Mouse (Mus musculus) neural tube, embryonic 15.5 days (tissue): ENCODE data around the gene Gnaz. TPM values are rescaled to one million over a fixed set of nuclear protein-coding genes. Genes with fewer than 3 reads are reported as not detected.

ENCODE experiments used
- ATAC-seq: fragments of 200-750 bp; cut with Nextera tagmentation; 2 replicates; pipeline ENCODE4 v1.8.0; 2017; ENCODE audit warnings: mild to moderate bottlenecking, moderate TSS enrichment, moderate library complexity; ENCODE audit not compliant: low FRiP score
- H3K27ac ChIP-seq: fragments of 300-500 bp; sonication (generic); replicated peaks from 2 replicates; pipeline ENCODE4 v1.5.1; 2015; ENCODE audit warnings: mild to moderate bottlenecking, inconsistent platforms
- H3K27me3 ChIP-seq: fragments of 300-500 bp; sonication (generic); replicated peaks from 2 replicates; pipeline ENCODE4 v1.6.1; 2015; ENCODE audit warnings: inconsistent platforms
- H3K36me3 ChIP-seq: fragments of 300-500 bp; sonication (generic); 2 replicates; pipeline ENCODE4 v1.6.1; 2015; ENCODE audit warnings: inconsistent platforms
- H3K4me1 ChIP-seq: fragments of 300-500 bp; sonication (generic); 2 replicates; pipeline ENCODE4 v1.6.1; 2015; ENCODE audit warnings: inconsistent platforms
- H3K4me2 ChIP-seq: fragments of 300-500 bp; sonication (generic); 2 replicates; pipeline ENCODE4 v1.6.1; 2015; ENCODE audit warnings: inconsistent platforms, mild to moderate bottlenecking, moderate library complexity
- H3K4me3 ChIP-seq: fragments of 300-500 bp; sonication (generic); replicated peaks from 2 replicates; pipeline ENCODE4 v1.5.1; 2015; ENCODE audit warnings: mild to moderate bottlenecking, inconsistent platforms
- H3K9ac ChIP-seq: fragments of 300-500 bp; sonication (generic); replicated peaks from 2 replicates; pipeline ENCODE4 v1.6.1; 2015; ENCODE audit warnings: mild to moderate bottlenecking, inconsistent platforms
- H3K9me3 ChIP-seq: fragments of 300-500 bp; sonication (generic); replicated peaks from 2 replicates; pipeline ENCODE4 v1.6.1; 2016; ENCODE audit warnings: inconsistent platforms
- WGBS: fragments of 180-500 bp; shearing (Covaris S2); methylation state at CpG from one replicate; pipeline ENCODE4 v1.1.7; 2015; ENCODE audit warnings: mixed read lengths; 5-methylcytosine and 5-hydroxymethylcytosine counted together
- polyA plus RNA-seq: library from polyadenylated mRNA; unstranded; fragments of >200 nt; fragmentation: Nextera tagmentation; extraction: Ambion mirVana; gene quantifications from 2 replicates; pipeline ENCODE4 v1.2.1, GENCODE M21; 2015

Gnaz gene
- polyA plus RNA-seq, 1 experiment from 2014 or later = 87.5 TPM

GRCm38 (mm10) chr10:74973026-74973425 lies 6.0 kb downstream of the Gnaz start:
- no peak overlapping the region for H3K4me2 ChIP-seq
- H3K27me3 ChIP-seq = no peaks in the 10 kb centered on the region
- H3K9me3 ChIP-seq = no peaks in the 10 kb centered on the region
- H3K27ac ChIP-seq = no peak overlapping the region
- H3K4me1 ChIP-seq = peaks cover 27% of the 10 kb centered on the region
- H3K4me3 ChIP-seq = no peak overlapping the region
- H3K36me3 ChIP-seq = 0 out of 2 replicates have a peak, but pooled peaks cover 3% of the 10 kb centered on the region
- 78% methylated on average over 6 of the region's 6 CpGs for WGBS
- no peak overlapping the region for H3K9ac ChIP-seq
- ATAC-seq = no peak

DNA sequence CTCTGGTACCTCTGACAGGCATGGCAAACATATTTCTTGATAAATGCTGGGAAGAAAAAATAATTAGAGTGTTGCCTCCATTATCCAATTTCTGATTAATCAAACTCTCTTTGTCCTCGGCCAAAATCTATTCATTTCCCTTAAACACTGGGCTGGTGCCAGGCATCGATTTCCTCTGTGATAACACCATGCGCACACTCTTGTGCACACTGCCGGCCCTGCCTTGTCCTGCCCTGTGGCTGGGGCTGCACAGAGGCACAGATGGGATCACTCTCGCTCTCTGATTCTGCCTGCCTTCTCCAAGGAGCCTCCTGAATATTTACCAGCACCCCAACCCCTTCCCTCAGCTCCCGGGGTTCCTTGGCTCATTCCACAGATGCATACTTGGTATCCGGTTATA lies 8.6 kb downstream of the Gnaz start:
- ATAC-seq = no peak
- H3K36me3 ChIP-seq = 0 out of 2 replicates have a peak, but pooled peaks cover 3% of the 10 kb centered on the region
- H3K27ac ChIP-seq = no peak overlapping the region
- H3K9ac ChIP-seq = no peak overlapping the region
- H3K4me2 ChIP-seq = no peak overlapping the region
- H3K9me3 ChIP-seq = no peaks in the 10 kb centered on the region
- WGBS = 79% methylated on average over 7 of the region's 7 CpGs
- peaks cover 8% of the 10 kb centered on the region for H3K4me1 ChIP-seq
- H3K4me3 ChIP-seq = no peak overlapping the region
- H3K27me3 ChIP-seq = no peaks in the 10 kb centered on the region

DNA sequence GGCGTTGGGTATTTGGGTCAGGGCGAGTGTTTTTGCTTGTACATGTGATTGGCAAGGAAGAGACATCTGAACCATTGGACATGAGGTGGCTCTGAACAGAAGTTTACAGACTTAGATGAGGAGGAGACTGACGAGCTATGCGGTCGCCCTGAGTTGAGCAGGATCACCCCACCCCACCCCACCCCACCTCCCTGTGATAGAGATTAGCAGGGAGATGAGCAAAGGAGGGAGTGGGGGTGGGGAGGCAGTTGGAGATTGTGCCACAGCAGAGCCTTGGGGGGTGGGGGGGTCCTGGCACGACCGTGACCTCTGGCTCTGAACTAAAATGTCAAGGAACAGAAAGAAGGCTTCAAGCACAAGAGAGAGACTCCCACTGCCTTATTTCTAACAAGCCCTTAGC lies 9.5 kb downstream of the Gnaz start:
- Histone ChIP-seq H3K27ac (no peak overlapping the region), H3K36me3 (0 out of 2 replicates have a peak, but pooled peaks cover 4% of the 10 kb centered on the region), H3K27me3 (no peaks in the 10 kb centered on the region), H3K9ac (no peak overlapping the region), H3K4me1 (peaks cover 8% of the 10 kb centered on the region), H3K4me2 (no peak overlapping the region), H3K4me3 (no peak overlapping the region), H3K9me3 (no peaks in the 10 kb centered on the region)
- WGBS = 90% methylated on average over 7 of the region's 7 CpGs
- ATAC-seq = no peak

DNA sequence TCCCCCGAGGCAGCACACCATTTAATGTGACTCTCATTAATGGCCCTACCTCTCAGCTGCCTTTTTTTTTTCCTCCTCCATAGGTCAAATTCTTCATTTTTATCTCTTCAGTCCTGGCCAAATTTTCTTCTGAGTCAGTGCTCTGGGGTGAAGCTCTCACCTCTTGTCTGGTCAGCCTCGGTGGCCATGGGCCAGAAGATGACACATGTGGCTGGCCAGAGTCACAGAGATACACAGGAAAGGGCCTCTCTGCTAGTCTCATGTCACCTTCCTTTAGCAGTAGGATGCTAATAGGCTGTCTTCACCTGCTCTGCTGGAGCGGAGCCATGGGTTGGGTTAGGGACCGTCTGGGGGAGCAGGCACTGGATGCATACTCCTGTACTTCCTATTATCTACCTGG lies 11.1 kb downstream of the Gnaz start:
- Histone ChIP-seq H3K4me3 (no peak overlapping the region), H3K9me3 (no peaks in the 10 kb centered on the region), H3K4me1 (peaks cover 3% of the 10 kb centered on the region; the same call in 1 of the 2 replicates), H3K36me3 (peaks cover 15% of the 10 kb centered on the region; the same call in 1 of the 2 replicates), H3K27ac (no peak overlapping the region), H3K27me3 (no peaks in the 10 kb centered on the region), H3K9ac (no peak overlapping the region), H3K4me2 (no peak overlapping the region)
- 77% methylated on average over 4 of the region's 4 CpGs for WGBS
- ATAC-seq = no peak

DNA sequence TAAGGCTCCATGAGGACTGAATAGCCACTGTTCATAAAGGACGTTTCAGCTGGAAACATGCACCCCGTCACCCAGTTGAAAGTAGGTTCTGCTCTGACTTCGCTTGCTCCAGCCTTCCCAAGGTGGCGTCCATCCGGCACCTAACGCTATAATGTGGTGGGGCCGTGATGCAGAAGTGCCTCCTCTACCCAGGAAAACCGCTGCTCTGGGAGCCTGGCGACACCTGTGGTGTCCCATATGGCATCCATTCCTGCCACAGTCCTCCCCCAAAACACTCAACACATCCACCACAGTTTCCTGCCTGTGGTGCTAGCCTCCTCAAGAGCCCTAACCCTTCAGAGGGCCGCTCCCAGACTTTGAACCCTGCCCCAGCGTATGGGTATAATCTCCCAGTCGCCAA lies 14.2 kb downstream of the Gnaz start:
- Histone ChIP-seq H3K9ac (no peak overlapping the region), H3K9me3 (no peaks in the 10 kb centered on the region), H3K4me2 (no peak overlapping the region), H3K36me3 (peaks cover 19% of the 10 kb centered on the region; the same call in 1 of the 2 replicates), H3K27ac (no peak overlapping the region), H3K27me3 (no peaks in the 10 kb centered on the region), H3K4me3 (no peak overlapping the region), H3K4me1 (peaks cover 3% of the 10 kb centered on the region; the same call in 1 of the 2 replicates)
- WGBS = 91% methylated on average over 12 of the region's 12 CpGs
- ATAC-seq = no peak

- WGBS = 75% methylated on average over 8 of the region's 8 CpGs
- Histone ChIP-seq H3K9me3 (no peaks in the 10 kb centered on the region), H3K27ac (no peak overlapping the region), H3K4me3 (no peak overlapping the region), H3K36me3 (peaks cover 19% of the 10 kb centered on the region; the same call in 1 of the 2 replicates), H3K9ac (no peak overlapping the region), H3K4me2 (no peak overlapping the region), H3K27me3 (no peaks in the 10 kb centered on the region), H3K4me1 (peaks cover 3% of the 10 kb centered on the region; the same call in 1 of the 2 replicates)
- no peak for ATAC-seq
Observed at GRCm38 (mm10) chr10:74983176-74983575, 16.2 kb downstream of the Gnaz start.

DNA sequence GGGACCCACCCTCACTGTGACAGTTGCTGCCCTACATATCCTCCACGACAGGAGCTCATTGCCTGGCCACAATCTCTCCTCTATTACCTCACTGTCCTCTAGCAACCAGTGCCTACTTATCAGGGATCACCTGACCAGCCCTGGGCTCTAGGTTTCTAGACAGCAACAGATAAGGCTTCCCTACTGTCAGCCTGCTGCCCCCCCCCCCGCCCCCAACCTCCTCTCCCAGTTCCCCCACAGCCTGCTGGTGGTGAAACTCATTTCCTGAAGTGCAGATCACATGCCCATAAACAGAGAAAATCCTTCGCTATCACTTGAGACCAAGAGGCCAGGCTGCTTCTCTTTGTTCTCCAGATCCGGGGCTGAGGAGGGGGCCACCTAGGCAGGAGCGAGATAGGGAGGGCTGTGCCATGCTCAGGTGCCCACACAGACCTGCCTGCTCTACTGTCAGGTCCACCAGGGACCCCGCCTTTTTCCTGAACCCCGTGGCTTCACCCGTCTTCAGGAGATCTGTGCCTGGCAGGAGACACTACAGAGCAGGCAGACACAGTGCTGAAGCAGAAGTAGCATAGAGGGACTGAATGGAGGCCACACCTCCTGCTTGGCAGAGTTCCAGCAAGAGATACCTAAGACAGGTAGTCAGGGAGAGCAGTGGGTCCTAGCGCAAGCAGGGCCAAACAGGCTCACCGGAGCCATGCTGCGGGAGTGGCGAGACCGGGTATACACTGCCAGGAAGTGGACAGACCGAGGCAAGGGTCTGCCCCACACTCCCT lies 20.9 kb downstream of the Gnaz start:
- no peaks in the 10 kb centered on the region for H3K27me3 ChIP-seq
- 85% methylated on average over 14 of the region's 14 CpGs for WGBS
- H3K9ac ChIP-seq = no peak overlapping the region
- no peaks in the 10 kb centered on the region for H3K9me3 ChIP-seq
- H3K4me2 ChIP-seq = no peak overlapping the region
- no peak overlapping the region for H3K4me3 ChIP-seq
- H3K4me1 ChIP-seq = peaks cover 5% of the 10 kb centered on the region; the same call in 1 of the 2 replicates
- peaks cover 29% of the 10 kb centered on the region for H3K36me3 ChIP-seq
- no peak overlapping the region for H3K27ac ChIP-seq
- ATAC-seq = 0 out of 2 replicates have a peak, but pooled peaks have one; percentile 37

GRCm38 (mm10) chr10:74989814-74990213 lies 22.8 kb downstream of the Gnaz start:
- Histone ChIP-seq H3K4me1 (peaks cover 19% of the 10 kb centered on the region), H3K27ac (no peak overlapping the region), H3K9me3 (no peaks in the 10 kb centered on the region), H3K9ac (no peak overlapping the region), H3K4me3 (no peak overlapping the region), H3K27me3 (no peaks in the 10 kb centered on the region), H3K36me3 (peaks cover 22% of the 10 kb centered on the region), H3K4me2 (no peak overlapping the region)
- no peak for ATAC-seq
- WGBS = 93% methylated on average over 4 of the region's 4 CpGs

GRCm38 (mm10) chr10:74990584-74991322 lies 23.8 kb downstream of the Gnaz start:
- H3K4me1 ChIP-seq = peaks cover 27% of the 10 kb centered on the region
- H3K4me3 ChIP-seq = no peak overlapping the region
- H3K9ac ChIP-seq = no peak overlapping the region
- no peaks in the 10 kb centered on the region for H3K27me3 ChIP-seq
- 49% methylated on average over 26 of the region's 26 CpGs for WGBS
- no peaks in the 10 kb centered on the region for H3K9me3 ChIP-seq
- no peak overlapping the region for H3K27ac ChIP-seq
- H3K4me2 ChIP-seq = no peak overlapping the region; the same call in 1 of the 2 replicates
- peaks cover 22% of the 10 kb centered on the region for H3K36me3 ChIP-seq
- ATAC-seq = no peak

- peaks cover 36% of the 10 kb centered on the region for H3K4me1 ChIP-seq
- no peaks in the 10 kb centered on the region for H3K27me3 ChIP-seq
- no peak overlapping the region for H3K9ac ChIP-seq
- H3K4me3 ChIP-seq = no peak overlapping the region
- H3K4me2 ChIP-seq = peak overlapping the region; percentile 51
- H3K27ac ChIP-seq = 0 out of 2 replicates have a peak overlapping the region, but pooled peaks have one; percentile 48
- peak; percentile 16; the same call in 1 of the 2 replicates for ATAC-seq
- no peaks in the 10 kb centered on the region for H3K9me3 ChIP-seq
- 4% methylated on average over 5 of the region's 5 CpGs for WGBS
- H3K36me3 ChIP-seq = peaks cover 30% of the 10 kb centered on the region
Observed at GRCm38 (mm10) chr10:74994863-74995262, 27.9 kb downstream of the Gnaz start.

GRCm38 (mm10) chr10:74995377-74995776 lies 28.4 kb downstream of the Gnaz start:
- Histone ChIP-seq H3K27me3 (no peaks in the 10 kb centered on the region), H3K4me3 (no peak overlapping the region; the same call in 1 of the 2 replicates), H3K36me3 (peaks cover 30% of the 10 kb centered on the region), H3K9ac (no peak overlapping the region; the same call in 1 of the 2 replicates), H3K4me1 (peaks cover 41% of the 10 kb centered on the region), H3K27ac (peak overlapping the region; percentile 28; the same call in 1 of the 2 replicates), H3K9me3 (no peaks in the 10 kb centered on the region), H3K4me2 (peak overlapping the region; percentile 51)
- ATAC-seq = peak; percentile 20
- WGBS = under 1% methylated on average over 17 of the region's 17 CpGs
